Mouse (Mus musculus): Measurements from ENCODE around the gene Kcnab2. TPM values are rescaled to one million over a fixed set of nuclear protein-coding genes. Genes with fewer than 3 reads are reported as not detected.

The Kcnab2 gene
- 2.6 and 2.7 TPM in 2 replicates for polyA plus RNA-seq (2014; fragmentation: Nextera tagmentation; extraction: Ambion mirVana)

GRCm38 (mm10) chr4:152477466-152478223 lies at the start of gene Kcnab2:
Gene Kcnab2 (minus strand): TSS chr4:152477871.
- Histone ChIP-seq H3K9me3 (ENCODE audit: control insufficient read depth, low read length) (no peaks in the 10 kb centered on the region), H3K4me1 (ENCODE audit: control insufficient read depth in 2 of 2, insufficient read depth in 2 of 2, low read length in 2 of 2) (peaks cover 7 to 10% of the 10 kb centered on the region in 2 experiments), H3K27me3 (ENCODE audit: control insufficient read depth, insufficient read depth, low read length) (peaks cover 17% of the 10 kb centered on the region), H3K4me3 (ENCODE audit: control insufficient read depth in 1 of 2, insufficient read depth in 1 of 2, low read depth in 1 of 2, low read length in 2 of 2) (peak within 1 kb of the TSS; percentile 84 to 90), H3K9ac (ENCODE audit: low read length) (peak within 1 kb of the TSS; percentile 86), H3K27ac (replicated peaks in 1 of 2; ENCODE audit: control insufficient read depth in 1 of 2, insufficient read depth in 1 of 2, low read depth in 2 of 2, low read length in 2 of 2) (peak within 1 kb of the TSS; percentile 19 to 64; a peak in 3 of 4 replicates), H3K4me2 (ENCODE audit: low read length) (peak within 1 kb of the TSS; percentile 87), H3K36me3 (ENCODE audit: control insufficient read depth, insufficient read depth, low read length) (no peaks in the 10 kb centered on the region)
- WGBS: under 1% methylated on average over 63 of the region's 63 CpGs
- peak; percentile 91 for ATAC-seq (ENCODE audit: insufficient number of reproducible peaks, insufficient read depth, low FRiP score, low read depth)

- WGBS: 27% methylated on average over 6 of the region's 6 CpGs
- Histone ChIP-seq H3K27ac (replicated peaks in 1 of 2; ENCODE audit: control insufficient read depth in 1 of 2, insufficient read depth in 1 of 2, low read depth in 2 of 2, low read length in 2 of 2) (no peak overlapping the region), H3K4me1 (ENCODE audit: control insufficient read depth in 2 of 2, insufficient read depth in 2 of 2, low read length in 2 of 2) (no peaks in the 10 kb centered on the region), H3K9ac (ENCODE audit: low read length) (no peak overlapping the region), H3K9me3 (ENCODE audit: control insufficient read depth, low read length) (no peaks in the 10 kb centered on the region), H3K27me3 (ENCODE audit: control insufficient read depth, insufficient read depth, low read length) (no peaks in the 10 kb centered on the region), H3K36me3 (ENCODE audit: control insufficient read depth, insufficient read depth, low read length) (no peaks in the 10 kb centered on the region), H3K4me3 (ENCODE audit: control insufficient read depth in 1 of 2, insufficient read depth in 1 of 2, low read depth in 1 of 2, low read length in 2 of 2) (no peak overlapping the region), H3K4me2 (ENCODE audit: low read length) (no peak overlapping the region)
- ATAC-seq (ENCODE audit: insufficient number of reproducible peaks, insufficient read depth, low FRiP score, low read depth): no peak
Observed at GRCm38 (mm10) chr4:152520083-152520482, 42.4 kb upstream of the Kcnab2 start.

GRCm38 (mm10) chr4:152519106-152519505 lies 41.4 kb upstream of the Kcnab2 start:
- no peak overlapping the region for H3K4me3 ChIP-seq (ENCODE audit: control insufficient read depth in 1 of 2, insufficient read depth in 1 of 2, low read depth in 1 of 2, low read length in 2 of 2)
- no peak for ATAC-seq (ENCODE audit: insufficient number of reproducible peaks, insufficient read depth, low FRiP score, low read depth)
- no peaks in the 10 kb centered on the region for H3K9me3 ChIP-seq (ENCODE audit: control insufficient read depth, low read length)
- no peaks in the 10 kb centered on the region for H3K4me1 ChIP-seq (ENCODE audit: control insufficient read depth in 2 of 2, insufficient read depth in 2 of 2, low read length in 2 of 2)
- H3K9ac ChIP-seq (ENCODE audit: low read length): no peak overlapping the region
- no peak overlapping the region for H3K4me2 ChIP-seq (ENCODE audit: low read length)
- no peak overlapping the region for H3K27ac ChIP-seq (replicated peaks in 1 of 2; ENCODE audit: control insufficient read depth in 1 of 2, insufficient read depth in 1 of 2, low read depth in 2 of 2, low read length in 2 of 2)
- no peaks in the 10 kb centered on the region for H3K36me3 ChIP-seq (ENCODE audit: control insufficient read depth, insufficient read depth, low read length)
- no peaks in the 10 kb centered on the region for H3K27me3 ChIP-seq (ENCODE audit: control insufficient read depth, insufficient read depth, low read length)
- 80% methylated on average over 9 of the region's 10 CpGs for WGBS

GRCm38 (mm10) chr4:152514884-152515283 lies 37.2 kb upstream of the Kcnab2 start:
- Histone ChIP-seq H3K27ac (replicated peaks in 1 of 2; ENCODE audit: control insufficient read depth in 1 of 2, insufficient read depth in 1 of 2, low read depth in 2 of 2, low read length in 2 of 2) (no peak overlapping the region), H3K9me3 (ENCODE audit: control insufficient read depth, low read length) (no peaks in the 10 kb centered on the region), H3K27me3 (ENCODE audit: control insufficient read depth, insufficient read depth, low read length) (no peaks in the 10 kb centered on the region), H3K36me3 (ENCODE audit: control insufficient read depth, insufficient read depth, low read length) (no peaks in the 10 kb centered on the region), H3K4me2 (ENCODE audit: low read length) (no peak overlapping the region), H3K4me1 (ENCODE audit: control insufficient read depth in 2 of 2, insufficient read depth in 2 of 2, low read length in 2 of 2) (no peaks in the 10 kb centered on the region), H3K9ac (ENCODE audit: low read length) (no peak overlapping the region), H3K4me3 (ENCODE audit: control insufficient read depth in 1 of 2, insufficient read depth in 1 of 2, low read depth in 1 of 2, low read length in 2 of 2) (no peak overlapping the region)
- 77% methylated on average over 7 of the region's 7 CpGs for WGBS
- no peak for ATAC-seq (ENCODE audit: insufficient number of reproducible peaks, insufficient read depth, low FRiP score, low read depth)

GRCm38 (mm10) chr4:152512221-152512925 lies 34.7 kb upstream of the Kcnab2 start:
- H3K4me3 ChIP-seq (ENCODE audit: control insufficient read depth in 1 of 2, insufficient read depth in 1 of 2, low read depth in 1 of 2, low read length in 2 of 2): no peak overlapping the region
- H3K27ac ChIP-seq (replicated peaks in 1 of 2; ENCODE audit: control insufficient read depth in 1 of 2, insufficient read depth in 1 of 2, low read depth in 2 of 2, low read length in 2 of 2): no peak overlapping the region
- H3K36me3 ChIP-seq (ENCODE audit: control insufficient read depth, insufficient read depth, low read length): no peaks in the 10 kb centered on the region
- ATAC-seq (ENCODE audit: insufficient number of reproducible peaks, insufficient read depth, low FRiP score, low read depth): no peak
- H3K9me3 ChIP-seq (ENCODE audit: control insufficient read depth, low read length): 0 out of 2 replicates have a peak, but pooled peaks cover 11% of the 10 kb centered on the region
- no peaks in the 10 kb centered on the region for H3K27me3 ChIP-seq (ENCODE audit: control insufficient read depth, insufficient read depth, low read length)
- no peak overlapping the region for H3K4me2 ChIP-seq (ENCODE audit: low read length)
- H3K9ac ChIP-seq (ENCODE audit: low read length): no peak overlapping the region
- no peaks in the 10 kb centered on the region for H3K4me1 ChIP-seq (ENCODE audit: control insufficient read depth in 2 of 2, insufficient read depth in 2 of 2, low read length in 2 of 2)
- WGBS: 72% methylated on average over 18 of the region's 18 CpGs

- Histone ChIP-seq H3K27me3 (ENCODE audit: control insufficient read depth, insufficient read depth, low read length) (no peaks in the 10 kb centered on the region), H3K27ac (replicated peaks in 1 of 2; ENCODE audit: control insufficient read depth in 1 of 2, insufficient read depth in 1 of 2, low read depth in 2 of 2, low read length in 2 of 2) (no peak overlapping the region), H3K4me2 (ENCODE audit: low read length) (no peak overlapping the region), H3K4me3 (ENCODE audit: control insufficient read depth in 1 of 2, insufficient read depth in 1 of 2, low read depth in 1 of 2, low read length in 2 of 2) (no peak overlapping the region), H3K4me1 (ENCODE audit: control insufficient read depth in 2 of 2, insufficient read depth in 2 of 2, low read length in 2 of 2) (peaks cover 0 to 3% of the 10 kb centered on the region in 2 experiments; a peak in 1 of 4 replicates), H3K9me3 (ENCODE audit: control insufficient read depth, low read length) (peaks cover 9% of the 10 kb centered on the region), H3K9ac (ENCODE audit: low read length) (no peak overlapping the region), H3K36me3 (ENCODE audit: control insufficient read depth, insufficient read depth, low read length) (no peaks in the 10 kb centered on the region; the same call in none of the 2 replicates)
- 30% methylated on average over 20 of the region's 20 CpGs for WGBS
- ATAC-seq (ENCODE audit: insufficient number of reproducible peaks, insufficient read depth, low FRiP score, low read depth): no peak
Observed at GRCm38 (mm10) chr4:152494360-152494879, 16.7 kb upstream of the Kcnab2 start.

- Histone ChIP-seq H3K36me3 (ENCODE audit: control insufficient read depth, insufficient read depth, low read length) (no peaks in the 10 kb centered on the region), H3K27me3 (ENCODE audit: control insufficient read depth, insufficient read depth, low read length) (no peaks in the 10 kb centered on the region), H3K4me3 (ENCODE audit: control insufficient read depth in 1 of 2, insufficient read depth in 1 of 2, low read depth in 1 of 2, low read length in 2 of 2) (no peak overlapping the region), H3K4me2 (ENCODE audit: low read length) (no peak overlapping the region), H3K27ac (replicated peaks in 1 of 2; ENCODE audit: control insufficient read depth in 1 of 2, insufficient read depth in 1 of 2, low read depth in 2 of 2, low read length in 2 of 2) (no peak overlapping the region), H3K9ac (ENCODE audit: low read length) (no peak overlapping the region), H3K9me3 (ENCODE audit: control insufficient read depth, low read length) (no peaks in the 10 kb centered on the region), H3K4me1 (ENCODE audit: control insufficient read depth in 2 of 2, insufficient read depth in 2 of 2, low read length in 2 of 2) (peaks cover 0 to under 1% of the 10 kb centered on the region in 2 experiments; a peak in 1 of 4 replicates)
- WGBS: 47% methylated on average over 15 of the region's 15 CpGs
- no peak for ATAC-seq (ENCODE audit: insufficient number of reproducible peaks, insufficient read depth, low FRiP score, low read depth)
Observed at GRCm38 (mm10) chr4:152491250-152491899, 13.7 kb upstream of the Kcnab2 start.

Measured in heart, embryonic 14.5 days (tissue).